Mouse (Mus musculus) CH12F3 (cell line): Measurements from ENCODE around the gene Sox11.

Experiments used
- in situ Hi-C: fragments of 300-500 bp; cut with MboI; formaldehyde crosslinking; loops from 2 replicates; pipeline ENCODE4 v1.14.3; 2020; ENCODE audit warnings: low sequenced_read_pairs

Gene Sox11

GRCm38 (mm10) chr12:27336801-27337200, 5.6 kb downstream of the Sox11 start:
- in situ Hi-C loops: no loop called here

GRCm38 (mm10) chr12:27336336-27336735, 6.0 kb downstream of the Sox11 start:
- in situ Hi-C loops: no loop called here

GRCm38 (mm10) chr12:27335356-27336055, 6.9 kb downstream of the Sox11 start:
- in situ Hi-C loops: no loop called here

- in situ Hi-C loops: no loop called here
Measured at GRCm38 (mm10) chr12:27333590-27333989, 8.8 kb downstream of the Sox11 start.

GRCm38 (mm10) chr12:27323423-27323822, 19.0 kb downstream of the Sox11 start:
- in situ Hi-C loops: no loop called here

- in situ Hi-C loops: no loop called here
Measured at GRCm38 (mm10) chr12:27320705-27321104, 21.7 kb downstream of the Sox11 start.

- in situ Hi-C loops: no loop called here
Measured at GRCm38 (mm10) chr12:27312985-27313384, 29.4 kb downstream of the Sox11 start.

GRCm38 (mm10) chr12:27311854-27312466, 30.4 kb downstream of the Sox11 start:
- in situ Hi-C loops: no loop called here

GRCm38 (mm10) chr12:27311316-27311832, 31.0 kb downstream of the Sox11 start:
- in situ Hi-C loops: no loop called here

- in situ Hi-C loops: no loop called here
Measured at GRCm38 (mm10) chr12:27310703-27311102, 31.7 kb downstream of the Sox11 start.

- in situ Hi-C loops: no loop called here
Measured at GRCm38 (mm10) chr12:27309969-27310368, 32.4 kb downstream of the Sox11 start.

- in situ Hi-C loops: no loop called here
Measured at GRCm38 (mm10) chr12:27304713-27305437, 37.5 kb downstream of the Sox11 start.

GRCm38 (mm10) chr12:27303190-27303589, 39.2 kb downstream of the Sox11 start:
- in situ Hi-C loops: no loop called here

- in situ Hi-C loops: no loop called here
Measured at GRCm38 (mm10) chr12:27298721-27299120, 43.7 kb downstream of the Sox11 start.

- in situ Hi-C loops: no loop called here
Measured at GRCm38 (mm10) chr12:27294191-27294590, 48.2 kb downstream of the Sox11 start.

- in situ Hi-C loops: no loop called here
Measured at GRCm38 (mm10) chr12:27293736-27294135, 48.6 kb downstream of the Sox11 start.

GRCm38 (mm10) chr12:27293208-27293607, 49.2 kb downstream of the Sox11 start:
- in situ Hi-C loops: no loop called here
